Mouse (Mus musculus) thymus, adult 2 months (tissue): ENCODE measurements around the gene Samd4.

ENCODE experiments used
- CTCF ChIP-seq: fragments of 200-500 bp; IDR thresholded peaks from 2 replicates; pipeline ENCODE4 v1.5.1; 2012; ENCODE audit warnings: mild to moderate bottlenecking, control low read depth, low read length, moderate library complexity, borderline replicate concordance; ENCODE audit not compliant: control insufficient read depth, poor library complexity, insufficient read depth; ENCODE audit errors: extremely low read depth
- POLR2A ChIP-seq: fragments of 200-500 bp; IDR thresholded peaks from 2 replicates; pipeline ENCODE4 v1.6.1; 2012; ENCODE audit warnings: mild to moderate bottlenecking, low read length, control low read depth, moderate library complexity; ENCODE audit not compliant: control insufficient read depth, poor library complexity, insufficient read depth; ENCODE audit errors: extremely low read depth

GRCm38 (mm10) chr14:47138853-47139252 is 256.2 kb downstream of the Samd4 start:
- TF ChIP-seq CTCF, result no peak
- TF ChIP-seq POLR2A, result no peak
